Mouse (Mus musculus) thymus, adult 2 months (tissue): ENCODE measurements around the gene Slc10a1.

Experiments used
- CTCF ChIP-seq: fragments of 200-500 bp; IDR thresholded peaks from 2 replicates; pipeline ENCODE4 v1.5.1; 2012; ENCODE audit warnings: mild to moderate bottlenecking, control low read depth, low read length, moderate library complexity, borderline replicate concordance; ENCODE audit not compliant: control insufficient read depth, poor library complexity, insufficient read depth; ENCODE audit errors: extremely low read depth
- POLR2A ChIP-seq: fragments of 200-500 bp; IDR thresholded peaks from 2 replicates; pipeline ENCODE4 v1.6.1; 2012; ENCODE audit warnings: mild to moderate bottlenecking, low read length, control low read depth, moderate library complexity; ENCODE audit not compliant: control insufficient read depth, poor library complexity, insufficient read depth; ENCODE audit errors: extremely low read depth

DNA sequence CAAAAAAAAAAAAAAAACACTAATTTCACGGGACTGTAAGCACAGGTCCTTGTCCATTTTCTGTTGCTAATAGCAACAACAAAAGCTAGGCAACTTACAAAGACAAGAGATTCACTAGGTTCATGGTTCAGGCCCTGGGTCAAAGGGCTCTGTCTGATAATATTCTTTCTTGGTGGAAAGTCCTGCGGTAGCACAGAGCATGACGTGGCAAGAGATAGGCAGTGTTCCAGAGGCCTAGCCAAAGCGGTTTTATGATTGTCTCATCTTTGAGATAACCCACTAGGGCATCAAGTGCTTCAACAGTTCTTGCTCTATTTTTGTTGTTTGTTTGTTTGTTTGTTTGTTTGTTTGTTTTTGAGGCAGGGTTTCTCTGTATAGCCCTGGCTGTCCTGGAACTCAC is 42.0 kb downstream of the Slc10a1 start:
- TF ChIP-seq CTCF, result no peak
- no peak for TF ChIP-seq POLR2A
